Mouse (Mus musculus) limb, embryonic 15.5 days (tissue): ENCODE measurements around the gene Tor3a. TPM values are rescaled to one million over a fixed set of nuclear protein-coding genes. Genes with fewer than 3 reads are reported as not detected.

Source experiments
- ATAC-seq: fragments of 200-750 bp; cut with Nextera tagmentation; 2 replicates; pipeline ENCODE4 v1.8.0; 2017; ENCODE audit warnings: low read depth, moderate TSS enrichment; ENCODE audit not compliant: insufficient number of reproducible peaks, low FRiP score, low TSS enrichment
- H3K27ac ChIP-seq: fragments of 300-500 bp; sonication (generic); 2 replicates; pipeline ENCODE4 v1.5.1; 2015; ENCODE audit warnings: moderate library complexity, mild to moderate bottlenecking, inconsistent platforms
- H3K27me3 ChIP-seq: fragments of 300-500 bp; sonication (generic); 2 replicates; pipeline ENCODE4 v1.6.1; 2015; ENCODE audit warnings: inconsistent platforms
- H3K36me3 ChIP-seq: fragments of 300-500 bp; sonication (generic); 2 replicates; pipeline ENCODE4 v1.6.1; 2015; ENCODE audit warnings: inconsistent platforms
- H3K4me1 ChIP-seq: fragments of 300-500 bp; sonication (generic); 2 replicates; pipeline ENCODE4 v1.6.1; 2015; ENCODE audit warnings: inconsistent platforms
- H3K4me2 ChIP-seq: fragments of 300-500 bp; sonication (generic); 2 replicates; pipeline ENCODE4 v1.6.1; 2015; ENCODE audit warnings: mild to moderate bottlenecking, inconsistent platforms
- H3K4me3 ChIP-seq: fragments of 300-500 bp; sonication (generic); 2 replicates; pipeline ENCODE4 v1.5.1; 2015; ENCODE audit warnings: mild to moderate bottlenecking, inconsistent platforms
- H3K9ac ChIP-seq: fragments of 300-500 bp; sonication (generic); 2 replicates; pipeline ENCODE4 v1.6.1; 2015; ENCODE audit warnings: inconsistent platforms
- H3K9me3 ChIP-seq: fragments of 300-500 bp; sonication (generic); 2 replicates; pipeline ENCODE4 v1.6.1; 2016; ENCODE audit warnings: inconsistent platforms
- whole genome bisulfite sequencing: fragments of 180-500 bp; shearing (Covaris S2); methylation state at CpG from one replicate; pipeline ENCODE4 v1.1.7; 2015; 5-methylcytosine and 5-hydroxymethylcytosine counted together
- polyA plus RNA-seq: library from polyadenylated mRNA; unstranded; fragments of >200 nt; fragmentation: Nextera tagmentation; extraction: Ambion mirVana; gene quantifications from 2 replicates; pipeline ENCODE4 v1.2.1, GENCODE M21; 2015

Gene Tor3a
- 13.6 and 13.9 TPM in 2 replicates for polyA plus RNA-seq

GRCm38 (mm10) chr1:156674195-156675000 lies at the start of gene Tor3a:
TSS of gene Tor3a (minus strand) at chr1:156674356.
- no peaks in the 10 kb centered on the region for H3K9me3 ChIP-seq
- H3K27ac ChIP-seq: no peak within 1 kb of the TSS
- ATAC-seq: peak; percentile 77
- WGBS: 6% methylated on average over 37 of the region's 37 CpGs
- peak within 1 kb of the TSS; percentile 64 for H3K4me3 ChIP-seq
- no peaks in the 10 kb centered on the region for H3K27me3 ChIP-seq
- peaks cover 16% of the 10 kb centered on the region for H3K4me1 ChIP-seq
- peak within 1 kb of the TSS; percentile 98 for H3K4me2 ChIP-seq
- peak within 1 kb of the TSS; percentile 57 for H3K9ac ChIP-seq
- peaks cover 4% of the 10 kb centered on the region; the same call in 1 of the 2 replicates for H3K36me3 ChIP-seq

- Histone ChIP-seq H3K36me3 (no peaks in the 10 kb centered on the region), H3K9me3 (no peaks in the 10 kb centered on the region), H3K27ac (no peak overlapping the region), H3K27me3 (0 out of 2 replicates have a peak, but pooled peaks cover 6% of the 10 kb centered on the region), H3K4me1 (peaks cover 4% of the 10 kb centered on the region; the same call in 1 of the 2 replicates), H3K4me2 (no peak overlapping the region), H3K9ac (no peak overlapping the region), H3K4me3 (no peak overlapping the region)
- ATAC-seq: no peak
- WGBS: 47% methylated on average over 6 of the region's 6 CpGs
These were observed 47.9 kb upstream of the Tor3a start for GRCm38 (mm10) chr1:156722089-156722488.

- no peak overlapping the region for H3K4me3 ChIP-seq
- peaks cover 7% of the 10 kb centered on the region; the same call in 1 of the 2 replicates for H3K4me1 ChIP-seq
- no peak overlapping the region for H3K27ac ChIP-seq
- peaks cover 7% of the 10 kb centered on the region; the same call in 1 of the 2 replicates for H3K36me3 ChIP-seq
- ATAC-seq: no peak
- H3K9ac ChIP-seq: no peak overlapping the region
- WGBS: 76% methylated on average over 4 of the region's 4 CpGs
- H3K27me3 ChIP-seq: 0 out of 2 replicates have a peak, but pooled peaks cover 6% of the 10 kb centered on the region
- H3K4me2 ChIP-seq: no peak overlapping the region
- H3K9me3 ChIP-seq: no peaks in the 10 kb centered on the region
These were observed 45.9 kb upstream of the Tor3a start for GRCm38 (mm10) chr1:156720046-156720445.

GRCm38 (mm10) chr1:156718950-156719805 lies 45.0 kb upstream of the Tor3a start, which contains the start of gene Fam20b:
TSS of gene Fam20b (minus strand) at chr1:156719086.
- peaks cover 7% of the 10 kb centered on the region; the same call in 1 of the 2 replicates for H3K4me1 ChIP-seq
- peak within 1 kb of the TSS; percentile 90 for H3K4me3 ChIP-seq
- H3K27ac ChIP-seq: peak within 1 kb of the TSS; percentile 81
- peak within 1 kb of the TSS; percentile 63 for H3K4me2 ChIP-seq
- peaks cover 7% of the 10 kb centered on the region; the same call in 1 of the 2 replicates for H3K36me3 ChIP-seq
- 0 out of 2 replicates have a peak, but pooled peaks cover 6% of the 10 kb centered on the region for H3K27me3 ChIP-seq
- under 1% methylated on average over 37 of the region's 47 CpGs for WGBS
- H3K9ac ChIP-seq: peak within 1 kb of the TSS; percentile 65
- ATAC-seq: peak; percentile 95
- no peaks in the 10 kb centered on the region for H3K9me3 ChIP-seq

- H3K9me3 ChIP-seq: no peaks in the 10 kb centered on the region
- H3K4me1 ChIP-seq: peaks cover 7% of the 10 kb centered on the region; the same call in 1 of the 2 replicates
- H3K27ac ChIP-seq: peak overlapping the region; percentile 81
- H3K4me3 ChIP-seq: peak overlapping the region; percentile 90
- WGBS: under 1% methylated on average over 53 of the region's 73 CpGs
- 0 out of 2 replicates have a peak, but pooled peaks cover 6% of the 10 kb centered on the region for H3K27me3 ChIP-seq
- ATAC-seq: no peak; the same call in none of the 2 replicates
- H3K4me2 ChIP-seq: peak overlapping the region; percentile 63
- peak overlapping the region; percentile 65 for H3K9ac ChIP-seq
- peaks cover 7% of the 10 kb centered on the region; the same call in 1 of the 2 replicates for H3K36me3 ChIP-seq
These were observed 44.3 kb upstream of the Tor3a start for GRCm38 (mm10) chr1:156718286-156718949.

GRCm38 (mm10) chr1:156717751-156718285 lies 43.7 kb upstream of the Tor3a start:
- Histone ChIP-seq H3K9me3 (no peaks in the 10 kb centered on the region), H3K27me3 (0 out of 2 replicates have a peak, but pooled peaks cover 6% of the 10 kb centered on the region), H3K27ac (no peak overlapping the region; the same call in 1 of the 2 replicates), H3K4me3 (peak overlapping the region; percentile 90), H3K4me1 (peaks cover 7% of the 10 kb centered on the region; the same call in 1 of the 2 replicates), H3K4me2 (peak overlapping the region; percentile 63), H3K36me3 (peaks cover 7% of the 10 kb centered on the region; the same call in 1 of the 2 replicates), H3K9ac (peak overlapping the region; percentile 65)
- no peak for ATAC-seq
- WGBS: 12% methylated on average over 13 of the region's 13 CpGs

- 85% methylated on average over 6 of the region's 6 CpGs for WGBS
- Histone ChIP-seq H3K9me3 (no peaks in the 10 kb centered on the region), H3K27me3 (0 out of 2 replicates have a peak, but pooled peaks cover 6% of the 10 kb centered on the region), H3K4me2 (no peak overlapping the region), H3K36me3 (peaks cover 7% of the 10 kb centered on the region; the same call in 1 of the 2 replicates), H3K4me1 (peaks cover 7% of the 10 kb centered on the region; the same call in 1 of the 2 replicates), H3K9ac (no peak overlapping the region), H3K27ac (no peak overlapping the region), H3K4me3 (no peak overlapping the region)
- ATAC-seq: no peak
These were observed 42.5 kb upstream of the Tor3a start for GRCm38 (mm10) chr1:156716681-156717080.

- Histone ChIP-seq H3K9me3 (no peaks in the 10 kb centered on the region), H3K9ac (no peak overlapping the region), H3K27me3 (no peaks in the 10 kb centered on the region), H3K4me1 (peaks cover 9% of the 10 kb centered on the region), H3K27ac (peak overlapping the region; percentile 74), H3K4me2 (no peak overlapping the region), H3K36me3 (peaks cover 6% of the 10 kb centered on the region), H3K4me3 (no peak overlapping the region)
- ATAC-seq: no peak
- 30% methylated on average over 10 of the region's 10 CpGs for WGBS
These were observed 36.4 kb upstream of the Tor3a start for GRCm38 (mm10) chr1:156710472-156711098.

GRCm38 (mm10) chr1:156708672-156709071 lies 34.5 kb upstream of the Tor3a start:
- peaks cover 9% of the 10 kb centered on the region for H3K4me1 ChIP-seq
- 87% methylated on average over 3 of the region's 3 CpGs for WGBS
- ATAC-seq: no peak
- no peaks in the 10 kb centered on the region for H3K27me3 ChIP-seq
- H3K4me3 ChIP-seq: no peak overlapping the region
- H3K9me3 ChIP-seq: no peaks in the 10 kb centered on the region
- H3K4me2 ChIP-seq: no peak overlapping the region
- peaks cover 21% of the 10 kb centered on the region for H3K36me3 ChIP-seq
- no peak overlapping the region for H3K27ac ChIP-seq
- H3K9ac ChIP-seq: no peak overlapping the region

- Histone ChIP-seq H3K27me3 (no peaks in the 10 kb centered on the region), H3K9ac (no peak overlapping the region), H3K4me1 (peaks cover 6% of the 10 kb centered on the region), H3K36me3 (peaks cover 44% of the 10 kb centered on the region), H3K27ac (no peak overlapping the region), H3K4me3 (no peak overlapping the region), H3K4me2 (no peak overlapping the region), H3K9me3 (no peaks in the 10 kb centered on the region)
- ATAC-seq: no peak
- WGBS: 78% methylated on average over 10 of the region's 10 CpGs
These were observed 31.6 kb upstream of the Tor3a start for GRCm38 (mm10) chr1:156705696-156706285.
